Mouse (Mus musculus): Measurements from ENCODE around the gene Oaz2.

- TF ChIP-seq POLR2A (IDR thresholded peaks at IDR 0.05; ENCODE audit: insufficient read length, low read depth) (no peak), MYOG (IDR thresholded peaks at IDR 0.05; ENCODE audit: control insufficient read depth in 1 of 3, insufficient read depth in 1 of 3, insufficient read length in 2 of 3, low read depth in 2 of 3) (no peak), MAX (IDR thresholded peaks at IDR 0.05; ENCODE audit: low read depth) (no peak), E2F4 (IDR thresholded peaks at IDR 0.05; ENCODE audit: insufficient read depth) (no peak), USF1 (IDR thresholded peaks at IDR 0.05; ENCODE audit: low read depth) (no peak), MYOD1 (IDR thresholded peaks at IDR 0.05; ENCODE audit: control insufficient read depth in 1 of 3, insufficient read length in 2 of 3, low read depth in 2 of 3) (no peak), TCF12 (IDR thresholded peaks at IDR 0.05; ENCODE audit: insufficient read depth, poor library complexity, severe bottlenecking) (no peak), CEBPB (IDR thresholded peaks at IDR 0.05; ENCODE audit: insufficient read depth, poor library complexity, severe bottlenecking) (no peak)
These were observed 5.2 kb downstream of the Oaz2 start for GRCm38 (mm10) chr9:65672996-65673395.
